Mouse (Mus musculus): ENCODE results near the gene Hfm1.

- no peak for TF ChIP-seq TAL1 (IDR thresholded peaks at IDR 0.05; ENCODE audit: low read length)
- no peak for TF ChIP-seq GATA1 (IDR thresholded peaks at IDR 0.05; ENCODE audit: low read length)
These were observed 30.3 kb upstream of the Hfm1 start for GRCm38 (mm10) chr5:106956467-106956866.

Data from erythroblast, embryonic 14.5 days (primary cell).